Mouse (Mus musculus) liver, embryonic 11.5 days (tissue): ENCODE measurements around the gene Adora1. TPM values are rescaled to one million over a fixed set of nuclear protein-coding genes. Genes with fewer than 3 reads are reported as not detected.
A peak's percentile ranks its signal among the peaks of the same experiment; 100 is the strongest.

Experiments used
- ATAC-seq: fragments of 200-750 bp; cut with Nextera tagmentation; replicated peaks from 2 replicates; pipeline ENCODE4 v1.8.0; 2017; ENCODE audit warnings: moderate number of reproducible peaks, mild to moderate bottlenecking, moderate TSS enrichment, moderate library complexity; ENCODE audit not compliant: low FRiP score
- DNase-seq: peaks from one replicate; pipeline ENCODE4 v3.0.0-alpha.2; 2017; ENCODE audit warnings: low spot score
- H3K27ac ChIP-seq: fragments of 300-500 bp; sonication (generic); 2 replicates; pipeline ENCODE4 v1.5.1; 2014; ENCODE audit warnings: mild to moderate bottlenecking, low read depth, low read length, control low read depth
- H3K27me3 ChIP-seq: fragments of 300-500 bp; sonication (generic); replicated peaks from 2 replicates; pipeline ENCODE4 v1.6.1; 2014; ENCODE audit warnings: low read length, mixed read lengths; ENCODE audit not compliant: control insufficient read depth, insufficient read depth
- H3K36me3 ChIP-seq: fragments of 300-500 bp; sonication (generic); 2 replicates; pipeline ENCODE4 v1.6.1; 2014; ENCODE audit warnings: mild to moderate bottlenecking, low read length, moderate library complexity, mixed read lengths; ENCODE audit not compliant: control insufficient read depth, insufficient read depth
- H3K4me1 ChIP-seq: fragments of 300-500 bp; sonication (generic); replicated peaks from 2 replicates; pipeline ENCODE4 v1.6.1; 2014; ENCODE audit warnings: low read length, mixed read lengths; ENCODE audit not compliant: control insufficient read depth, insufficient read depth
- H3K4me2 ChIP-seq: fragments of 300-500 bp; sonication (generic); 2 replicates; pipeline ENCODE4 v1.6.1; 2014; ENCODE audit warnings: mild to moderate bottlenecking, control low read depth, moderate library complexity
- H3K4me3 ChIP-seq: fragments of 300-500 bp; sonication (generic); 2 replicates; pipeline ENCODE4 v1.5.1; 2014; ENCODE audit warnings: low read depth, low read length, control low read depth
- H3K9ac ChIP-seq: fragments of 300-500 bp; sonication (generic); 2 replicates; pipeline ENCODE4 v1.6.1; 2014; ENCODE audit warnings: low read depth, low read length, control low read depth
- H3K9me3 ChIP-seq: fragments of 300-500 bp; sonication (generic); 2 replicates; pipeline ENCODE4 v1.6.1; 2016; ENCODE audit warnings: low read length, inconsistent platforms, mixed read lengths; ENCODE audit not compliant: control insufficient read depth
- WGBS: fragments of 180-500 bp; shearing (Covaris S2); extraction: QIAGEN DNeasy Blood & Tissue Kit; methylation state at CpG from one replicate; pipeline ENCODE4 v1.1.7; 2014; 5-methylcytosine and 5-hydroxymethylcytosine counted together
- polyA plus RNA-seq: library from polyadenylated mRNA; unstranded; fragments of >200 nt; fragmentation: Nextera tagmentation; extraction: Ambion mirVana; gene quantifications from 2 replicates; pipeline ENCODE4 v1.2.1, GENCODE M21; 2014

Gene Adora1
- polyA plus RNA-seq, 1 experiment from 2014 or later = 0.29 TPM

DNA sequence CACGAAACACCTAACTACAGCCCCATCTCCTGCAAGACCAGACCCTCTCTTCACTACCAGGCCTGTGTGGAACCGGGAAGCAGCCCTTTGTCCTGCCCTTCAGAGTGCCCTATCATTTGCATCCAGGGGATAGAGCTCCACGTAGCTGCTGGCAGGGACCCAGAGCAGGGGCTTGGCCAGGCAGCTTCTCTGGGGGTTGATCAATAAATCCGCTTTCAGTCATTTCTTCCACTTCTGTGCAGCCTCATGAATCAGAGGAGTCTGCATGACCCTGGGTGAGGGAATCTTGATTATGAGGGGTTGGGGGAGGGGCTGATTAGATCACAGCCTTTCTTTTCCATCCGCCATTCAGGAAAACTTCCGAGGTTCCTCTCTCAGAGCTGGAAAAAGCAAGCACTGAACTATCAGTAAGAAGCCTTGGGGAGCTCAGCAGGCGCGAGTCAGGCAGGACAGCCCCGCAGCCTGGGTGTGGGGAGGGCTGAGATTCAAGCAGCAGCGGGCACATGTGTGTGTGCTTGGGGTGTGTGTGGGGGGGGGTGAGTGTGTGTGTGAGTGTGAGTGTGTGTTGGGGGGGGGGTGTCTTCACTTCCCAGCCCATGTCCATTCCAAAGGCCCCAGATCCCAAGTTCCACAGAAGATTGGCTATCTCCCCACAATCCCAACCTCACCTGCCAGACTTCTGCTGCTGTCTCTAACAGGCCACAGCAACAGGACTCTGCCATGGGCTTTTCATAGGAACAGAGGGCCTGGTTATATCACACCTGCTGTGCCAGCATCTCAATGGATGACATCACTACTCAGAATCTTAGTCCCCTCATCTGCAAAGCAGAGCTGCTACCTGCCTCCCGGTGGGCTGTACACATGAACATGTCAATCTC, 19.2 kb downstream of the Adora1 start:
- H3K9ac ChIP-seq = no peak overlapping the region
- no peak for DNase-seq

DNA sequence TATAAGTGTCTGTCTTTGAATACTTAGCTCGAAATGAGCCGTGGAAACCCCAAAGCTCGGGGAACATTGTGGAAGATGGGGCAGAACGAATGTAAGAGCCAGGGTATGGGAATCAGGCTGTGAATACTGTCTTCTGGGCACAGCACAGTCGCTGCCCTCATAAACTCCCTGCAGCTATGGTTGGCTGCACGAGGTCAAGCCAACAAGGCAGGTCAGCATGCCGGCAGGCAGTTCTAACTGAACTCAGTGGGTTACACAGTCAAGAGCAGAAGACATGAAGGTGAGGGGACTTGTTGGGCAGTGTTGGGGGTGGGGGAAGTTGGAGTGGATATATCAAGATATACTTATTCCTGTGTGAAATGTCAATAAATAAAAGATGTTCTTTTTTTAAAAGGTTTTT, 20.2 kb downstream of the Adora1 start:
- peaks cover 15% of the 10 kb centered on the region for H3K4me1 ChIP-seq
- peaks cover 2% of the 10 kb centered on the region; the same call in 1 of the 2 replicates for H3K27me3 ChIP-seq

More for the DNA sequence above, 19.2 kb downstream of the Adora1 start:
- no peak overlapping the region for H3K4me3 ChIP-seq
- H3K4me2 ChIP-seq = no peak overlapping the region
- WGBS = 36% methylated on average over 11 of the region's 11 CpGs
- H3K27ac ChIP-seq = no peak overlapping the region
- peaks cover 2% of the 10 kb centered on the region; the same call in 1 of the 2 replicates for H3K27me3 ChIP-seq
- peaks cover 13% of the 10 kb centered on the region for H3K4me1 ChIP-seq
- ATAC-seq = no peak
- H3K9me3 ChIP-seq = no peaks in the 10 kb centered on the region
- H3K36me3 ChIP-seq = no peaks in the 10 kb centered on the region

DNA sequence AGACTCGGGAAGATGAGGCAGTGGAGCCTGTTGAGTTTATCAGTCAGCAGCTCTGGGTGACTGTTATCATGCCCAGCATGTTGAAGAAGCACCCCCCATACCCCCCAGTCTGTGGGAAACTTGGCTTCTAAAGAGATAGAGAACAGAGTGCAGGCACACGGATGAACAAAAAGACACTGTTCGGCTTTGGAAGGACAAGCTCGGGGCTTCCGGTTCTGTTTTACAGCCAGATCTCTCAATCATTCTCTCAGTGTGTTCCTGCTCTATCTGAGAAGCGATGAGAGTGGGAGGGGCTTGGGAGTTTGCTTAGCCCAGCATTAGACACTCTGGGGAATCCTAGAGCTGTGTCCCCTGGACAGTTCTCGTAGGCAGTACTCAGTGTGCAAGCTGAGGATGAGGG, 21.8 kb downstream of the Adora1 start:
- no peaks in the 10 kb centered on the region for H3K36me3 ChIP-seq
- H3K27ac ChIP-seq = 0 out of 2 replicates have a peak overlapping the region, but pooled peaks have one; percentile 36
- H3K4me2 ChIP-seq = peak overlapping the region; percentile 35; the same call in 1 of the 2 replicates
- 42% methylated on average over 7 of the region's 7 CpGs for WGBS
- peaks cover 2% of the 10 kb centered on the region; the same call in 1 of the 2 replicates for H3K27me3 ChIP-seq
- DNase-seq = no peak
- H3K9me3 ChIP-seq = no peaks in the 10 kb centered on the region
- no peak overlapping the region for H3K4me3 ChIP-seq
- ATAC-seq = peak; percentile 78
- 0 out of 2 replicates have a peak overlapping the region, but pooled peaks have one; percentile 27 for H3K9ac ChIP-seq
- peaks cover 15% of the 10 kb centered on the region for H3K4me1 ChIP-seq

More for the DNA sequence above, 20.2 kb downstream of the Adora1 start:
- ATAC-seq (no peak), DNase-seq (no peak)
- WGBS = 68% methylated on average over 7 of the region's 7 CpGs
- no peak overlapping the region for H3K4me2 ChIP-seq
- H3K36me3 ChIP-seq = no peaks in the 10 kb centered on the region
- no peak overlapping the region for H3K9ac ChIP-seq
- H3K4me3 ChIP-seq = no peak overlapping the region
- no peak overlapping the region for H3K27ac ChIP-seq
- no peaks in the 10 kb centered on the region for H3K9me3 ChIP-seq

- no peak for ATAC-seq
- no peak overlapping the region for H3K9ac ChIP-seq
- H3K9me3 ChIP-seq = peaks cover 4% of the 10 kb centered on the region; the same call in 1 of the 2 replicates
- peaks cover 2% of the 10 kb centered on the region; the same call in 1 of the 2 replicates for H3K27me3 ChIP-seq
- H3K4me3 ChIP-seq = no peak overlapping the region
- WGBS = 60% methylated on average over 6 of the region's 6 CpGs
- no peak overlapping the region for H3K4me2 ChIP-seq
- DNase-seq = no peak
- H3K27ac ChIP-seq = no peak overlapping the region
- no peaks in the 10 kb centered on the region for H3K36me3 ChIP-seq
- H3K4me1 ChIP-seq = peaks cover 15% of the 10 kb centered on the region
Observed at GRCm38 (mm10) chr1:134212351-134212750, 22.9 kb downstream of the Adora1 start.

GRCm38 (mm10) chr1:134211631-134212030, 23.6 kb downstream of the Adora1 start:
- Histone ChIP-seq H3K4me3 (no peak overlapping the region), H3K4me2 (no peak overlapping the region), H3K36me3 (no peaks in the 10 kb centered on the region), H3K27me3 (peaks cover 2% of the 10 kb centered on the region; the same call in 1 of the 2 replicates), H3K9me3 (peaks cover 4% of the 10 kb centered on the region; the same call in 1 of the 2 replicates), H3K27ac (no peak overlapping the region), H3K4me1 (peaks cover 15% of the 10 kb centered on the region), H3K9ac (no peak overlapping the region)
- 9% methylated on average over 2 of the region's 2 CpGs for WGBS
- ATAC-seq = no peak
- DNase-seq = no peak

- H3K4me2 ChIP-seq = no peak overlapping the region
- WGBS = 50% methylated on average over 6 of the region's 6 CpGs
- H3K36me3 ChIP-seq = no peaks in the 10 kb centered on the region
- DNase-seq (no peak), ATAC-seq (no peak)
- no peak overlapping the region for H3K27ac ChIP-seq
- H3K4me1 ChIP-seq = peaks cover 21% of the 10 kb centered on the region
- H3K9me3 ChIP-seq = peaks cover 4% of the 10 kb centered on the region; the same call in 1 of the 2 replicates
- H3K9ac ChIP-seq = no peak overlapping the region
- peaks cover 2% of the 10 kb centered on the region; the same call in 1 of the 2 replicates for H3K27me3 ChIP-seq
- no peak overlapping the region for H3K4me3 ChIP-seq
Observed at GRCm38 (mm10) chr1:134211043-134211442, 24.2 kb downstream of the Adora1 start.

GRCm38 (mm10) chr1:134210179-134210755, 25.0 kb downstream of the Adora1 start:
- Histone ChIP-seq H3K4me1 (peaks cover 29% of the 10 kb centered on the region), H3K36me3 (no peaks in the 10 kb centered on the region), H3K4me3 (no peak overlapping the region), H3K27ac (no peak overlapping the region), H3K4me2 (no peak overlapping the region), H3K27me3 (no peaks in the 10 kb centered on the region; the same call in none of the 2 replicates), H3K9me3 (peaks cover 4% of the 10 kb centered on the region; the same call in 1 of the 2 replicates), H3K9ac (no peak overlapping the region)
- ATAC-seq (no peak), DNase-seq (no peak)
- WGBS = 64% methylated on average over 6 of the region's 6 CpGs

DNA sequence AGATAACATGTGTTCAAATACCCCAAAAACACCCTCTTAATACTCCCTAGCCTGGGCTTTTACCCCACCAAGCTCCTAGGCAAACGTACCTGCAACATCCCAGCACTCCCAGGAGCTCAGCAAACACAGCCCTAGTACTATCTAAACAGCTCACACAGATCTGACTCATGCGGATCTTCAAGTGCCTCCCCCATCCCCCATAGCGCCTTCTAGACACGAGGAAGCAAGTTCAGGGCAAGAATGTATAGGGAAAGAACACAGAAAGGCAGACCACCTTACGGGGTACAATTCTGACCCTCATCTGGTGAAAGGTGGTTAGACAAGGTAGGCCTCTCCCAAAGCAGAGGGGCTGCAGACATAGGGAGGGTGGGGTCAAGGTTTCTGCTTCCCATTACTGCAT, 29.1 kb downstream of the Adora1 start:
- Histone ChIP-seq H3K4me2 (peak overlapping the region; percentile 37), H3K27ac (peak overlapping the region; percentile 39; the same call in 1 of the 2 replicates), H3K9me3 (peaks cover 4% of the 10 kb centered on the region; the same call in 1 of the 2 replicates), H3K4me3 (no peak overlapping the region), H3K4me1 (peaks cover 21% of the 10 kb centered on the region), H3K36me3 (no peaks in the 10 kb centered on the region), H3K27me3 (no peaks in the 10 kb centered on the region; the same call in 1 of the 2 replicates), H3K9ac (no peak overlapping the region)
- WGBS = 27% methylated on average over 5 of the region's 5 CpGs
- no peak for DNase-seq
- ATAC-seq = peak; percentile 50; the same call in 1 of the 2 replicates
